Mouse (Mus musculus) intestine, embryonic 14.5 days (tissue): Measurements from ENCODE around the gene Tfap2c. TPM values are rescaled to one million over a fixed set of nuclear protein-coding genes. Genes with fewer than 3 reads are reported as not detected.

Experiments
- polyA plus RNA-seq: library from polyadenylated mRNA; unstranded; fragments of >200 nt; fragmentation: Nextera tagmentation; extraction: Ambion mirVana; gene quantifications from 2 replicates; pipeline ENCODE4 v1.2.1, GENCODE M21; 2014

Gene Tfap2c
- polyA plus RNA-seq, 1 experiment from 2014 or later = 0.09 TPM

Other genes starting within 250 kb of the Tfap2c start
- gene Fam210b, start 204.0 kb upstream of the Tfap2c start, polyA plus RNA-seq = 9.1 and 9.5 TPM in 2 replicates
- gene Aurka, start 179.1 kb upstream of the Tfap2c start, polyA plus RNA-seq = 121 and 127 TPM in 2 replicates
- gene Cstf1, start 178.9 kb upstream of the Tfap2c start, polyA plus RNA-seq = 44.0 and 45.6 TPM in 2 replicates
- 0.20 and 0.45 TPM in 2 replicates for gene Cass4, start 155.8 kb upstream of the Tfap2c start, polyA plus RNA-seq
- gene Rtf2, start 109.0 kb upstream of the Tfap2c start, polyA plus RNA-seq = 75.2 and 75.3 TPM in 2 replicates
- 0.77 and 1.1 TPM in 2 replicates for gene Gcnt7, start 91.0 kb upstream of the Tfap2c start, polyA plus RNA-seq
- 0.27 TPM in 1 of 2 replicates, not detected in the other for gene Fam209, start 77.1 kb upstream of the Tfap2c start, polyA plus RNA-seq